Mouse (Mus musculus) thymus, adult 2 months (tissue): ENCODE measurements at regions not wholly inside any gene's neighbourhood (a gene's known extent, or its start where the extent isn't known, plus 50 kb on each side); places are given as distances from the start of the nearest gene placed in this dataset.

Experiments
- CTCF ChIP-seq: fragments of 200-500 bp; IDR thresholded peaks from 2 replicates; pipeline ENCODE4 v1.5.1; 2012; ENCODE audit warnings: mild to moderate bottlenecking, control low read depth, low read length, moderate library complexity, borderline replicate concordance; ENCODE audit not compliant: control insufficient read depth, poor library complexity, insufficient read depth; ENCODE audit errors: extremely low read depth
- POLR2A ChIP-seq: fragments of 200-500 bp; IDR thresholded peaks from 2 replicates; pipeline ENCODE4 v1.6.1; 2012; ENCODE audit warnings: mild to moderate bottlenecking, low read length, control low read depth, moderate library complexity; ENCODE audit not compliant: control insufficient read depth, poor library complexity, insufficient read depth; ENCODE audit errors: extremely low read depth

DNA sequence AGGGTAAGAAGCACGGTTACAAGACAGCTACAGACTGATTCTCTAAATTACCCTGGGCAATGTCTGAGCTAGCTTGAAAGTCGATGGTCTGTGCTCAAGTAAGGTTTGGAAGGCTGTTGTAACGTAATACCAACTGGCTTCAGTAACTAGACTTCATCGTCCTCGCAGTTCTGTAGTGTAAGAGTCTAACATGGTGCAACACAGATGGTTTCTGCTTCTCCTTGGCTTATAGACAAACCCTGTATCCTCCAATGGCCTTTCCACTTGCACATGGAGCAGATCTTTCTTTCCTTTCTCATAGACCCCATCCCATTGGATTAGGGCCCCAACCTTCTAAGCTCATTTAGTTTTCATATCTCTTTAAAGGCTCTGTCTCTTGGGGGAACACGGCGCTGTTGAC, 160.7 kb downstream of the Enc1 start:
- TF ChIP-seq CTCF (no peak), POLR2A (no peak)
